Mouse (Mus musculus): ENCODE results near the gene Apaf1.

The Apaf1 gene

GRCm38 (mm10) chr10:90981811-90982210 lies 100.8 kb downstream of the Apaf1 start:
- DNase-seq (ENCODE audit: low spot score in 2 of 2) = no peak

GRCm38 (mm10) chr10:90974491-90974890 lies 108.1 kb downstream of the Apaf1 start:
- DNase-seq (ENCODE audit: low spot score in 2 of 2) = no peak

- DNase-seq (ENCODE audit: low spot score in 2 of 2) = no peak
Observed at GRCm38 (mm10) chr10:90974084-90974483, 108.5 kb downstream of the Apaf1 start.

- no peak for DNase-seq (ENCODE audit: low spot score in 2 of 2)
Observed at GRCm38 (mm10) chr10:90970560-90970959, 112.0 kb downstream of the Apaf1 start.

GRCm38 (mm10) chr10:90969355-90970174 lies 113.0 kb downstream of the Apaf1 start:
- DNase-seq (ENCODE audit: low spot score in 2 of 2) = no peak

GRCm38 (mm10) chr10:90968247-90968646 lies 114.3 kb downstream of the Apaf1 start:
- DNase-seq (ENCODE audit: low spot score in 2 of 2) = no peak

- DNase-seq (ENCODE audit: low spot score in 2 of 2) = peak; percentile 75 to 83
Observed at GRCm38 (mm10) chr10:90966821-90967220, 115.7 kb downstream of the Apaf1 start.

- no peak for DNase-seq (ENCODE audit: low spot score in 2 of 2)
Observed at GRCm38 (mm10) chr10:90965671-90966315, 116.8 kb downstream of the Apaf1 start.

- no peak for DNase-seq (ENCODE audit: low spot score in 2 of 2)
Observed at GRCm38 (mm10) chr10:90964511-90964910, 118.1 kb downstream of the Apaf1 start.

- no peak for DNase-seq (ENCODE audit: low spot score in 2 of 2)
Observed at GRCm38 (mm10) chr10:90960374-90960773, 122.2 kb downstream of the Apaf1 start.

- no peak for DNase-seq (ENCODE audit: low spot score in 2 of 2)
Observed at GRCm38 (mm10) chr10:90953821-90954220, 128.7 kb downstream of the Apaf1 start.

GRCm38 (mm10) chr10:90953103-90953709 lies 129.4 kb downstream of the Apaf1 start:
- DNase-seq (ENCODE audit: low spot score in 2 of 2) = no peak

GRCm38 (mm10) chr10:90947608-90948373 lies 134.8 kb downstream of the Apaf1 start:
- peak; percentile 63 to 64 for DNase-seq (ENCODE audit: low spot score in 2 of 2)

- DNase-seq (ENCODE audit: low spot score in 2 of 2) = no peak
Observed at GRCm38 (mm10) chr10:90947043-90947442, 135.5 kb downstream of the Apaf1 start.

GRCm38 (mm10) chr10:90942001-90942700 lies 140.4 kb downstream of the Apaf1 start:
- no peak for DNase-seq (ENCODE audit: low spot score in 2 of 2)

GRCm38 (mm10) chr10:90940521-90941520 lies 141.7 kb downstream of the Apaf1 start:
- peak in 1 of 2 experiments; percentile 59 for DNase-seq (ENCODE audit: low spot score in 2 of 2)

All from right cerebral cortex, adult 2 months (tissue).